Mouse (Mus musculus) bone marrow, adult 2 months (tissue): Measurements from ENCODE around the gene Svopl.

Experiments
- CTCF ChIP-seq: fragments of 200-500 bp; IDR thresholded peaks from 2 replicates; pipeline ENCODE4 v1.5.1; 2011; ENCODE audit warnings: low read length, control low read depth; ENCODE audit not compliant: control insufficient read depth, insufficient read depth
- POLR2A ChIP-seq: fragments of 200-500 bp; IDR thresholded peaks from 2 replicates; pipeline ENCODE4 v1.6.1; 2011; ENCODE audit warnings: low read depth, mild to moderate bottlenecking, control low read depth, low read length, borderline replicate concordance; ENCODE audit not compliant: control insufficient read depth

GRCm38 (mm10) chr6:38048800-38049561 is 2.2 kb upstream of the Svopl start:
- no peak for TF ChIP-seq CTCF
- no peak for TF ChIP-seq POLR2A
